Mouse (Mus musculus) embryonic fibroblast, embryonic 13.5 days (primary cell): ENCODE results near the gene Tex48.

Experiments used
- CTCF ChIP-seq: IDR thresholded peaks from 2 replicates; pipeline ENCODE4 v1.5.1; 2011; ENCODE audit warnings: mild to moderate bottlenecking, control low read depth, low read length, moderate library complexity, borderline replicate concordance; ENCODE audit not compliant: insufficient read depth
- POLR2A ChIP-seq: IDR thresholded peaks from 2 replicates; pipeline ENCODE4 v1.6.1; 2011; ENCODE audit warnings: low read depth, mild to moderate bottlenecking, control low read depth, low read length, moderate library complexity

- TF ChIP-seq CTCF (no peak), POLR2A (no peak)
These were observed 60.2 kb downstream of the Tex48 start for GRCm38 (mm10) chr4:63561861-63562675.
